Mouse (Mus musculus) ES-E14 (cell line): ENCODE data around the gene Tmem245.

ENCODE experiments used
- MAFK ChIP-seq: IDR thresholded peaks from 2 replicates; pipeline ENCODE4 v1.6.1; 2014; ENCODE audit warnings: mild to moderate bottlenecking, low read depth, low read length, inconsistent platforms; ENCODE audit not compliant: insufficient read depth
- ZC3H11A ChIP-seq: IDR thresholded peaks from 2 replicates; pipeline ENCODE4 v1.6.1; 2012; ENCODE audit warnings: low read depth, mild to moderate bottlenecking, inconsistent platforms, low read length, borderline replicate concordance
- ZNF384 ChIP-seq: IDR thresholded peaks from 2 replicates; pipeline ENCODE4 v1.6.1; 2012; ENCODE audit warnings: low read depth, low read length, inconsistent platforms

- no peak for TF ChIP-seq ZNF384
- no peak for TF ChIP-seq ZC3H11A
- TF ChIP-seq MAFK: no peak
Measured at GRCm38 (mm10) chr4:56840297-56840696, 106.9 kb downstream of the Tmem245 start.
